Mouse (Mus musculus): Measurements from ENCODE around the gene B4galt3.

DNA sequence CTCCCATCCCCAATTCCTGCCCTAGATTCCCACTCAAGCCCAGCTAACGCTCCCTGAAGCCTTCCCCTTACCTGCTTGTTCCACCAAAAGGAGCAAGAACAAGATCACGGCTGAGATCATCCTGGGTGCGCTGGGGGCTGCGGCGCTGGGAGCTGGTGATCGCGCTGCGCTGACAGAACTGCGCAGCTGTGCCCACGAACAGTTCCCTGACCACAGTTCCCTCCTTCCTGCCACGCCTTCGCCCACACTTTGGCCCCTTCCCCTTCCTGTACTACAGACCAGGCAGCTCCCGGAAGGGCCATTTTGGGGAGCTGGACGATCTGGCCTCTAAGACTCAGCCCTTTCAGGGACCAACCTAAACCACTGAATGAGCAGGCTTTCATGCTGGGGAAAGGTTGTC, 36.0 kb upstream of the B4galt3 start, which contains the start of gene Fcer1g:
- TF ChIP-seq CTCF (IDR thresholded peaks at IDR 0.05) (no peak), EP300 (IDR thresholded peaks at IDR 0.05) (no peak)
